Mouse (Mus musculus): ENCODE data around the gene Serpinf2.
A peak's percentile ranks its signal among the peaks of the same experiment; 100 is the strongest.

Gene Serpinf2

DNA sequence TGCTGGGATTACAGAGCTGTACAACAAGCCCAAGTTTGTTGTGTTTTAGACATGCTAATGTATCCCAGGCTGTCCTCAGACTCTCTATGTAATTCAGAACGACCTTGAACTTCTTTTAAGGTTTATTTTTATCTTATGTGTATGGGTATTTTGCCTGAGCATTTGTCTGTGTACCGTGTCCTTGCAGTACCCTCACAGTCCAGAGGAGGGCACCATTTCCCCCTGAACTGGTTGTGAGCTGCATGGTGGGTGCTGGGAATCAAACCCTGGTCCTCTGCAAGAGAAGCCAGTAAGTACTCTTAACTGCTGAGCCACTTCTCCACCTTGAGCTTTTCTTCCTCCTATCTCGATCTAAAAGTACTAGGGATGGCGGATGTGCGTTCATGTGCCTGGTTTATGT, 5.3 kb downstream of the Serpinf2 start:
- no peak for DNase-seq (ENCODE audit: extremely low read depth, insufficient read length, low spot score)

DNA sequence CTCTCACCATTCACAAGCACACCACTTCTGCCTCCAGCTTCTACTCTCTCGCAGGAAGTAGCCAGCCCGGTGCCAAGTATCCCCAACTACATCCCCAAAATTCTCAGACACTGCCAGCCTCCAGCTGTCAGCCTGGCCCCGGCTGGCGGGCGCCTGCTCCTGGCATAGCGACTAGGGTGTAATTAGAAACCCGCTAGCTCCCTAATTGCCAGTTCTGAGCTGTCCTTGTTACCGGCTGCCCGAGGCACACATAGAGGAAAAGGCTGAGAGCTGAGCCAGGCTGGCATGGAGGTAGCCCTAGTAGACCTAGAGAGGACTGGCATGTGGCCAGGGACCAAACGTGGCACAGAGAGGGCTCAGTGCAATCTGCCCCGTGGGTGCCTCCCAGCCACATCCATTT, 8.1 kb downstream of the Serpinf2 start:
- DNase-seq (ENCODE audit: extremely low read depth, insufficient read length, low spot score) = no peak

DNA sequence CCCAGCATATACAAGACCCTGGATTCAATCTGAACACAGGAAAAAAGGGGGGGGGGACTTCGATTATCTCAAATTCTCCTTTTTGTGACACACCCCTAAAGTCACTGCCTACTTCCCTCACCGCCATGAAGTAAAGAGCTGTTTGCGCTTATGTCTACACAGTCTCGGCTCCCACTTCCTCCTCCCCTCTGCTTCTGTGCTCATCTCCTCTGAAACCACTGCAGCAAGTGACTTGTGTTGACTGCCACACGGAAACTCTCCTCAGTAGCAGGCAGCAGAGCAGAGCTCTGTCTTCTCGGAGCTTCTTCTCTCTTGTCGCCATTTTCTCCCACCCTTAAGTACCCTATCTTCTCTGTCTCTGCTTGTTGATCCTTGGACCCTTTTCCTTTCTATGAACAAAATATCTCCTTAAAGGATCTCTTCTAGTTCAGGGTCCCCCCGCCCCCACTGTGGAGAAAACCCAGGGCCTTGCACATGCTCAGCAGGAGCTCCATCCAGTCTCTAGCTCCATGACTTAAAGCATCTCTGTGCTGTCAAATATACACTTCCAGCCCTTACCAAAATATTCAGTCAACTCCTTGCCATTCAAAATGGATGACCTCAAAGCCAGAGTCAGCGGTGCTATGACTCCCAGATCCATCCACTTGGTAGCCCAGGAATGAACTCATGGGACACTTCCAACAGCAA, 10.2 kb downstream of the Serpinf2 start:
- no peak for DNase-seq (ENCODE audit: extremely low read depth, insufficient read length, low spot score)

GRCm38 (mm10) chr11:75424459-75424858, 14.9 kb downstream of the Serpinf2 start:
- DNase-seq (ENCODE audit: extremely low read depth, insufficient read length, low spot score) = no peak

GRCm38 (mm10) chr11:75424033-75424432, 15.4 kb downstream of the Serpinf2 start:
- DNase-seq (ENCODE audit: extremely low read depth, insufficient read length, low spot score) = no peak

DNA sequence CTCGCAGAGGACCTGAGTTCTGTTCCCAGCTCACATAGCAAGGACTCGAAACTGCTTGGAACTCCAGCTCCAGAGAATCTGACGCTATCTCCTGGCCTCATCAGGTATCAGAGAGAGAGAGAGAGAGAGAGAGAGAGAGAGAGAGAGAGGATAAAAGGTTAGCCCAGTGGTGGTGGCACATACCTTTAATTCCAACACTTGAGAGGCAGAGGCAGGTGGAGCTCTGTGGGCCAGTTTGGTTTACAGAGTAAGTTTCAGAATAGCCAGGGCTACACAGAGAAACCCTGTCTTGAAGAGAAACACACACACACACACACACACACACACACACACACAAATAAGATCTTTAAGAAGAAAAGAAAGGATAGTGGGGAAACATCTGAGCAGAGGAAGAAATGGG, 16.3 kb downstream of the Serpinf2 start:
- no peak for DNase-seq (ENCODE audit: extremely low read depth, insufficient read length, low spot score)

DNA sequence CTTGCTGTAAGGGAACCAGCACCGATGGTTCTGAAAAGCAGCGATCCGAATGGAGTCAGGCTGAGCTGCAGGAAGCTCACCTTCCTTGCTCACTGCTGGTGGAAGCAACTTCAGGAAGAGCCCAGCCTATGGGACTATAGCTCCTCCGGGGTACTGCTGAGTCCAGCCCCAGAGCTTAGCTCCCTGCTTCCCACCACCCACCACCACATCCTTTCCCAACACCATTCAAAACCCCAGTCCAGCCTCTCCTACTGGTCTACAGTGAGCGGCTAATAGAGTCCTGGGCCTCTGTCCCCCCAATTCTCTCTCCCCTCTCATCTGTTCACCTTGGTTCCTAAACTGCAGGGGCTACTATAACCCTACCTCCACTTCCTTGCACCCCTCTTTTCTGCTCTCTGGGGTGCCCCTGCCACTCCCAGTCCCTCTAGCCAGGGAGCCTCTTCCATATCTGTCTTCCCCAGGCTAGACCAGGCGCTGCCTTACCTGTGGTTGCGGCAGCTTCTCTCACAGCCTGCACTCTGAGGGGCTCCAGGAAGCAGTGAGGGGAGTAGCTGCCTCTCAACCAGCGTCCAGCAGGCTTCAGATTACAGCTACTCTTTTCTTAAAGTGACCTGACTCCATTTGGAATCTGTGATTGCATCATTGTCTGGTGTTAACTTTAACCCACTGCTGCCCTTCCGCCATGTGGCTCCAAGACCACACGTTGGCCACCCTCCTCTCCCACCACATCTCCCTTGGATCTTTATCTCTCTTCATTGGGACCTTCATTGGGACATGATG, 17.2 kb downstream of the Serpinf2 start, which contains the start of gene Serpinf1:
Gene Serpinf1 (minus strand): TSS at position 689 of the 780 bp plus-strand sequence.
- no peak for DNase-seq (ENCODE audit: extremely low read depth, insufficient read length, low spot score)

DNA sequence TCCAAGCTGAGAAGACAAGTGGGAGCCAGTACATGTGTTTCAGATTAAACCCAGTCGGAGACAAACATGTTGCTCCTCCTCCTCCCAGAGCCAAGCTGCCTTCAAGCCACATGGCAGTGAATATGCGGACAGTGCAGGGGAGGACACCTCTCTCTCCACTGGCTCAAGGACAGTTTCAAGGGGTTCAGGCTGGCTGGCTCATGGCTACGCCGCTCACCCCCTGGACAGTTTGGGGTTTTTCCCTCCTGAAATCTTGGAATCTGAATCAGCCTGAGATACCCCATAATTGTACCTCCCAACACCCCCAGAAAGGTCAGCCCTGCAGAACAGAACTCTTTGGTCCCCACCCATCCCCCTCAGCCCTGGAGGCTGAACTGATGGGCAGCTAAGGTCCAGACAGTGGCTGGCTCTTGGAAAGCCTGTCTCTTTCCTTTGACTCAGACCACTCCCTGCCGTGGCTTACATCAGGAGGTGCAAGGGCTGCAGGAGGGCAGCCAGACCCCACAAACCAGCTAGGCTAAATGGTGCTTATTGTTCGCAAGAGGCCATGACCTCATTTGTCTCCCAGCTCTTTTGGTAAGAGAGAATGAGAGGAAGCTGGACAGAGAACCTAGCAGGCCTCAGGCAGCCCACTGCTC, 17.9 kb downstream of the Serpinf2 start:
- no peak for DNase-seq (ENCODE audit: extremely low read depth, insufficient read length, low spot score)

DNA sequence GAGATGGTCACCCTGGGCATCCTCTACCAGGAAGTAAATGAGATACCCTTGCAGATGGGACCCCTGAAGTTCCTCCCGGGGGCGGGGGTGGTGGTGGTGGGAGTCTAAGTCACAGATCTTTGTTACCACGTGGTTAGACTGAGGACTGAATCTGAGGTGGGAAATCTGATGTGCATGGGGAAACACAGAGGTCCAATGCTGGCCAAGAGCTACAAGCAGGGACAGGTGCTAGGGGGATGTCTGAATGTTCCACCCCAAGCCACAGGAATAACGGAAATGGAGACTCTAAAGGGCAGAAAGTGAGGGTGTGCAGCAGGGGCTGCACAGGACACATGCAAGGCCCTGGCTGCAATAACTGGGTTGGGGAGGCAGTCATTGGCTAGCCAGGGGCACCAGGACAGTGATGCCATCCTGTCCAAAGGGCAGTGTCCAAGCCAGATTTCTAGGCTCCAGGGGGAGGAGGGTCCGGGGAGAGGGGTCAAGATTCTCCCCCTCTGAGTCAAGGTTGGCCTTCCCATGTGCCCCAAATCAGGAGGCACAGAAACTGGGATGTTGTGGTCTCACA, 18.5 kb downstream of the Serpinf2 start:
- no peak for DNase-seq (ENCODE audit: extremely low read depth, insufficient read length, low spot score)

DNA sequence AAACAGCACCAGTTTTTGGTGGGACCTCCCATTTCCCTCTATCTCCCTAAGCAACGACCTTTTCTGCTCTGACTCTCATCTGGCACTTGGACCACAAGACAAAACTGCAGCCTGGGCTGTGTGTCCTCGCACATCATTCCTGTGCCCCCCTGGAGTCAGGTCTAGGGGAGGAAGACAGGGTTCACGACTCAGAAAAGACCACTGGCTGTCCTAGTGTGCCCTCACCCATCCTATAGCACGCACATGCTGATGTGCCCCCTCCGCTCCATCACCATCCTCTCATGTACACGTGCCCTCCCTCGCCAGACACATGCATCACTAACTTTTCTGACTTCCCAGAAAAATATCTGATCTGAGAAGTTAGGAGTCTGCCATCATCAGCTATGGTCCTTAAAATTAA, 19.4 kb downstream of the Serpinf2 start:
- DNase-seq (ENCODE audit: extremely low read depth, insufficient read length, low spot score) = no peak

- DNase-seq (ENCODE audit: extremely low read depth, insufficient read length, low spot score) = no peak
Observed at GRCm38 (mm10) chr11:75415994-75416393, 23.4 kb downstream of the Serpinf2 start.

GRCm38 (mm10) chr11:75415096-75415495, 24.3 kb downstream of the Serpinf2 start:
- peak; percentile 36 for DNase-seq (ENCODE audit: extremely low read depth, insufficient read length, low spot score)

- no peak for DNase-seq (ENCODE audit: extremely low read depth, insufficient read length, low spot score)
Observed at GRCm38 (mm10) chr11:75410591-75410990, 28.8 kb downstream of the Serpinf2 start.

DNA sequence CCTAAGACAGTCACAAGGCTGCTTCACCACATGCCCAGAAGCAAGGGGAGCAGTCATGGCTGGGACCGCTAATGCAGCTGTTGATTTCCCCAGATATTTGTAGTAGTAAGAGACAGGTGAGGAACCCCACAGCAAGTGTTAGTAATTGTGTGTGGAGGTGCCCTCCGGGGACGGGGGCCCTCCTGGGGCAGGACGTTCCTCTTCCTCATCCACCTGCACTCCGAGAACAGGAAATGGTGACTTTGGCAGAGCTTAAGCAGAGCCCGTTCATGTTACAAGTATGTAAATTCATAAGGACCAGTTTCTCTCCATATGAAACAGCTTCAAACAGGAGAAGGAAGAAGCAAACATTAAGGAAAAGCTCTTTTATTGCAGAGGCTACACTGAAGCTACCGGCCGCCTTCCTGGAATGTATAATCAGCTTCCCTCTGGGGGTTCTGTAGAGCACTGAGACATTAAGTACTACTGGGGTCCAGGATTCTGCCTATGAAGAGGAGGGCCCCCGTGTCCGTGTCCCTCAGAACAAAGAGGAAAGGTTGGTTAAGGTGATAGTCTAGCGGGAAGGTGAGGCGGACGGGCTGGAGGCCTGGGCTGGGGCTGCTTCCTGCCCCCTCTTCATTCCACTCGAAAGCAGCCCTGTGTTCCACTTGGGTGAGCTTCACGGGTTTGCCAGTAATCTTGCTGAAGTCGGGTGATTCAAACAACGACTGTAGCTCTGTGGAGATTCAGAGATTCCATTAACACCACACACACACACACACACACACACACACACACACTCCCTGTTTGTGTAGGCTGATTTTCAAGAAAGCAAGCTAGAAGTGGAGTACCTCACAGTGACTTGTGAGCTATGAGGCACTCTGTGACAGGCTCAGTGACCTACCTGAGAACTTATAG, 29.5 kb downstream of the Serpinf2 start:
- no peak for DNase-seq (ENCODE audit: extremely low read depth, insufficient read length, low spot score)

DNA sequence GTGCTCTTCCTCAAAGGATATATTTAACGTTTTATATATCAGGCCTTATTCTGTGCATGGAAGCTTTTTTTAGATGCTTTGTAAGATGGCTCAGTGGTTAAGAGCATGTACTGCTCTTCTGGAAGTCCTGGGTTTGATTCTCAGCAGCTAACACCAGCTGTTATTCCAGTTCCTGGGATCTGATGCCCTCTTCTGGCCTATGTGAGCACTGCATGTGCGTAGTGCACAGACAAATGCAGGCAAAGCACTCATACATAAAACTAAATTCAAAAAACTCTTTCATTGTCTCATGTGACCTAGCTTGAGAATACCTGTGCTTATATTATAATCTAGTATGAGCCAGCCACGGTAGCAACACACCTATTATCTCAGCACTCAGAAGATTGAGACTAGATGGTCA, 32.5 kb downstream of the Serpinf2 start:
- DNase-seq (ENCODE audit: extremely low read depth, insufficient read length, low spot score) = no peak

DNA sequence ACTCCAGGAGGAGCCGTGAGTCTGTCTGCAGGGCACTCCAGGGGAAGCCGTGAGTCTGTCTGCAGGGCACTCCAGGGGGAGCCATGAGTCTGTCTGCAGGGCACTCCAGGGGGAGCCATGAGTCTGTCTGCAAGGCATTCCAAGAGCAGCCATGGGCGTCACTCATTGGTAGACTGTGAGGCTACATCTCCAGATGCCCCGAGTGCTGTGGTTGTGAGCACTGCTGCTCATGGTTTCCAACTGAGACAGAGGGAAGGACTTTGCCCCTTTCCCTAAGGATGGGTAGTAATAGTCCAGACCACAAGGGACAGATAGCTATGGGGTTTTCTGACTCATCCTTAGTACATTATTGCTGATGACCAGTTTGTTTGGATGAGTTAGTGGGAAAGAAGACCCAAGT, 33.3 kb downstream of the Serpinf2 start:
- peak; percentile 56 for DNase-seq (ENCODE audit: extremely low read depth, insufficient read length, low spot score)

GRCm38 (mm10) chr11:75404801-75405200, 34.6 kb downstream of the Serpinf2 start:
- DNase-seq (ENCODE audit: extremely low read depth, insufficient read length, low spot score) = no peak

GRCm38 (mm10) chr11:75403301-75404052, 35.9 kb downstream of the Serpinf2 start:
- peak; percentile 76 for DNase-seq (ENCODE audit: extremely low read depth, insufficient read length, low spot score)

GRCm38 (mm10) chr11:75402271-75402690, 37.1 kb downstream of the Serpinf2 start:
- DNase-seq (ENCODE audit: extremely low read depth, insufficient read length, low spot score) = peak; percentile 58

DNA sequence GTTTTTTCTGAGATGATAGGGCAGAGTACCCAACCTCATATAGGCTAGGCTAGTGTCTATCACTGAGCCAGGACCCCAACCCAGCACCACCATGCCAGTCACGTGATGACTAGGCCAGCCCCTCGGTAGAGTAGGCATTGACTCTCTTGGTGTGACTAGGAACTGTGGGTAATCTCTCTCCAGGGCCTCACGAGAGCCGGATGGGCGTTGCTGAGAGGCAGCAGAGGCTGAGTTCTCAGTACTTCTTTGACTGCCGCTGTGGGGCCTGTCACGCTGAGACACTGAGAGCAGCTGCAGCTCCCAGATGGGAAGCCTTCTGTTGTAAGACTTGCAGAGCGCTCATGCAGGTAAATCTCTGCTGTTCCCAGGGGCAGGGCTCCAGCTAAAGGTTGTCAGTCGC, 39.3 kb downstream of the Serpinf2 start:
- peak; percentile 38 for DNase-seq (ENCODE audit: extremely low read depth, insufficient read length, low spot score)
